11 mouse cellular contexts compared by ENCODE assay signal in the genomic region with DNA sequence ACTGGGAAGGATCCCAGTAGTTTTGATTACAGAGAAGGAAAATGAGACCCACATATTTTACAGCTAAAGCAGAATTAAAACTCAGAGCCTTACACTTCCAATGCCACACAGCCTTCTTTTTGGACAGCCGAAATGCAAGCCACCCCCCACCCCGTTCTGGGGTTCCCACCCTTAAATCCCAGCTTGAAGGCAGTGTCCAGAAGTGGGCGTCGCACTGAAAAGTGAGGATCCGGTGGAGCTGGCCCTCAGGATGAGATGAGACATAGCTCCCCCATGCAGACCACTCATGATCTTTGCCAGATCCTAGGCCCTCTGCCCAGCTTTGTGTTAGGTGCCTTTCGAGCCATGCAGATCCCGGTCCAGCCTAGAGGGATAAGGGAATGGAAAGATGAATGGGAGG. TPM values are rescaled to one million over a fixed set of nuclear protein-coding genes. Genes with fewer than 3 reads are reported as not detected.
DNase-seq lines count a peak whose midpoint lies in the region; ATAC-seq lines count a peak whose summit lies in the region.
"Had no signal": no experiment of that assay in that cellular context is flagged by ENCODE, and none has a peak within 500 bp of the region (broad histone marks: within the 10 kb centered on the region; RNA-seq: fewer than 3 reads in every experiment).

TSS of gene Gm128 (minus strand) at position 101 of the 400 bp plus-strand sequence.

- WGBS in forebrain, embryonic 11.5 days = 79% methylated on average over 7 of the region's 7 CpGs
- WGBS in forebrain, embryonic 13.5 days = 79% methylated on average over 7 of the region's 7 CpGs
- WGBS in kidney, embryonic 14.5 days = 82% methylated on average over 7 of the region's 7 CpGs
- WGBS in neural tube, embryonic 15.5 days = 83% methylated on average over 7 of the region's 7 CpGs
- 79% methylated on average over 7 of the region's 7 CpGs for WGBS in stomach, embryonic 15.5 days

- 0 out of 2 replicates have a peak within 1 kb of the TSS, but pooled peaks have one; percentile 8 for H3K4me2 ChIP-seq in forebrain, embryonic 11.5 days (ENCODE audit: low read depth, low read length, severe bottlenecking)
- no peak within 1 kb of the TSS for H3K4me2 ChIP-seq in forebrain, embryonic 13.5 days
- peak within 1 kb of the TSS; percentile 23; the same call in 1 of the 2 replicates for H3K4me2 ChIP-seq in kidney, embryonic 14.5 days (replicated peaks; ENCODE audit: low read depth, low read length)
- H3K4me2 ChIP-seq in neural tube, embryonic 15.5 days = peak within 1 kb of the TSS; percentile 16
- H3K4me2 ChIP-seq in stomach, embryonic 15.5 days = peak within 1 kb of the TSS; percentile 32; the same call in 1 of the 2 replicates

- H3K9ac ChIP-seq in forebrain, embryonic 11.5 days (ENCODE audit: low read length) = peak within 1 kb of the TSS; percentile 16
- no peak within 1 kb of the TSS for H3K9ac ChIP-seq in forebrain, embryonic 13.5 days
- H3K9ac ChIP-seq in kidney, embryonic 14.5 days (ENCODE audit: low read depth, low read length) = no peak within 1 kb of the TSS
- H3K9ac ChIP-seq in neural tube, embryonic 15.5 days (replicated peaks) = no peak within 1 kb of the TSS
- no peak within 1 kb of the TSS for H3K9ac ChIP-seq in stomach, embryonic 15.5 days

- no peaks in the 10 kb centered on the region for H3K9me3 ChIP-seq in forebrain, embryonic 11.5 days (ENCODE audit: control insufficient read depth, low read length)
- no peaks in the 10 kb centered on the region for H3K9me3 ChIP-seq in forebrain, embryonic 13.5 days (replicated peaks)
- no peaks in the 10 kb centered on the region for H3K9me3 ChIP-seq in kidney, embryonic 14.5 days (ENCODE audit: control insufficient read depth, low read length)
- H3K9me3 ChIP-seq in neural tube, embryonic 15.5 days (replicated peaks) = no peaks in the 10 kb centered on the region
- H3K9me3 ChIP-seq in stomach, embryonic 15.5 days = no peaks in the 10 kb centered on the region

- DNase-seq in forebrain, embryonic 11.5 days (ENCODE audit: low spot score) = no peak
- no peak for DNase-seq in kidney, adult 8-10 months
- no peak for DNase-seq in neural tube, embryonic 10.5 days (ENCODE audit: extremely low spot score, low spot score)
- no peak for DNase-seq in frontal cortex, postnatal 36 days (ENCODE audit: low spot score in 2 of 2)
- DNase-seq: cerebellum, postnatal 25 days; gastrocnemius, adult 2 months; right cerebral cortex, postnatal 25 days had no signal

- H3K27me3 ChIP-seq in forebrain, embryonic 11.5 days (ENCODE audit: control insufficient read depth, insufficient read depth, low read length) = no peaks in the 10 kb centered on the region
- no peaks in the 10 kb centered on the region for H3K27me3 ChIP-seq in forebrain, embryonic 13.5 days
- H3K27me3 ChIP-seq in kidney, embryonic 14.5 days (ENCODE audit: control insufficient read depth, insufficient read depth, low read length) = no peaks in the 10 kb centered on the region
- H3K27me3 ChIP-seq in neural tube, embryonic 15.5 days (replicated peaks) = no peaks in the 10 kb centered on the region
- H3K27me3 ChIP-seq in stomach, embryonic 15.5 days (replicated peaks) = no peaks in the 10 kb centered on the region

- no peaks in the 10 kb centered on the region; the same call in 1 of the 2 replicates for H3K36me3 ChIP-seq in forebrain, embryonic 11.5 days (ENCODE audit: control insufficient read depth, insufficient read depth, low read length)
- H3K36me3 ChIP-seq in forebrain, embryonic 13.5 days (ENCODE audit: poor library complexity, severe bottlenecking) = peaks cover 36% of the 10 kb centered on the region
- peaks cover 14% of the 10 kb centered on the region; the same call in 1 of the 2 replicates for H3K36me3 ChIP-seq in kidney, embryonic 14.5 days (ENCODE audit: control insufficient read depth, insufficient read depth, low read length)
- peaks cover 42% of the 10 kb centered on the region for H3K36me3 ChIP-seq in neural tube, embryonic 15.5 days
- peaks cover 8% of the 10 kb centered on the region for H3K36me3 ChIP-seq in stomach, embryonic 15.5 days

- no peak for ATAC-seq in forebrain, embryonic 11.5 days (replicated peaks; ENCODE audit: low FRiP score)
- ATAC-seq in forebrain, embryonic 13.5 days = no peak
- no peak for ATAC-seq in kidney, embryonic 14.5 days (ENCODE audit: low FRiP score, low TSS enrichment)
- no peak for ATAC-seq in neural tube, embryonic 15.5 days (ENCODE audit: low FRiP score)
- ATAC-seq in stomach, embryonic 15.5 days (ENCODE audit: insufficient read depth, low FRiP score, low read depth) = no peak

- no peak within 1 kb of the TSS for H3K27ac ChIP-seq in forebrain, embryonic 11.5 days (ENCODE audit: low read depth, low read length)
- no peak within 1 kb of the TSS for H3K27ac ChIP-seq in forebrain, embryonic 13.5 days
- H3K27ac ChIP-seq in kidney, embryonic 14.5 days (ENCODE audit: low read depth, low read length) = no peak within 1 kb of the TSS
- no peak within 1 kb of the TSS for H3K27ac ChIP-seq in neural tube, embryonic 15.5 days (replicated peaks)
- no peak within 1 kb of the TSS for H3K27ac ChIP-seq in stomach, embryonic 15.5 days
- H3K27ac ChIP-seq: gastrocnemius, adult 2 months had no signal

- H3K4me3 ChIP-seq in forebrain, embryonic 11.5 days (ENCODE audit: low read depth, low read length) = no peak within 1 kb of the TSS
- no peak within 1 kb of the TSS for H3K4me3 ChIP-seq in forebrain, embryonic 13.5 days
- no peak within 1 kb of the TSS for H3K4me3 ChIP-seq in kidney, embryonic 14.5 days (ENCODE audit: low read length)
- H3K4me3 ChIP-seq in neural tube, embryonic 15.5 days (replicated peaks) = no peak within 1 kb of the TSS
- no peak within 1 kb of the TSS for H3K4me3 ChIP-seq in stomach, embryonic 15.5 days (replicated peaks)
- H3K4me3 ChIP-seq: gastrocnemius, adult 2 months had no signal

- H3K4me1 ChIP-seq in forebrain, embryonic 11.5 days (replicated peaks; ENCODE audit: control insufficient read depth, insufficient read depth, low read length) = no peaks in the 10 kb centered on the region
- H3K4me1 ChIP-seq in forebrain, embryonic 13.5 days = no peaks in the 10 kb centered on the region
- H3K4me1 ChIP-seq in kidney, embryonic 14.5 days (ENCODE audit: control insufficient read depth, insufficient read depth, low read length) = 0 out of 2 replicates have a peak, but pooled peaks cover 3% of the 10 kb centered on the region
- H3K4me1 ChIP-seq in neural tube, embryonic 15.5 days = no peaks in the 10 kb centered on the region
- no peaks in the 10 kb centered on the region for H3K4me1 ChIP-seq in stomach, embryonic 15.5 days

RNA-seq across cellular contexts. Expression of gene Gm128, which starts in this region (rescaled TPM):
- 0.17 and 0.21 TPM in 2 replicates for polyA plus RNA-seq in forebrain, embryonic 11.5 days (2014; fragmentation: Nextera tagmentation; extraction: Ambion mirVana)
- 0.19 and 0.38 TPM in 2 replicates for polyA plus RNA-seq in forebrain, embryonic 13.5 days (2015; fragmentation: Nextera tagmentation; extraction: Ambion mirVana)
- 0.19 and 0.57 TPM in 2 replicates for polyA plus RNA-seq in kidney, embryonic 14.5 days (2014; fragmentation: Nextera tagmentation; extraction: Ambion mirVana)
- 0.13 and 0.18 TPM in 2 replicates for polyA plus RNA-seq in neural tube, embryonic 15.5 days (2015; fragmentation: Nextera tagmentation; extraction: Ambion mirVana)
- 0.35 TPM in 2 replicates for polyA plus RNA-seq in stomach, embryonic 15.5 days (2015; fragmentation: Nextera tagmentation; extraction: Ambion mirVana)
